Mouse (Mus musculus) C2C12 (cell line): ENCODE measurements around the gene Ofd1.

Experiments used
- CEBPB ChIP-seq: IDR thresholded peaks from one replicate; pipeline ENCODE4 v1.6.1; 2011; ENCODE audit warnings: low read depth, mild to moderate bottlenecking, control low read depth, moderate library complexity
- CTCF ChIP-seq: IDR thresholded peaks from one replicate; pipeline ENCODE4 v1.5.1; 2011; ENCODE audit not compliant: control insufficient read depth, insufficient read depth, insufficient read length
- FOSL1 ChIP-seq: IDR thresholded peaks from one replicate; pipeline ENCODE4 v1.8.0; 2011; ENCODE audit warnings: mild to moderate bottlenecking, low read length; ENCODE audit not compliant: poor library complexity, insufficient read depth, severe bottlenecking
- MYOD1 ChIP-seq: IDR thresholded peaks from one replicate; pipeline ENCODE4 v1.6.1; 2011; ENCODE audit warnings: low read depth; ENCODE audit not compliant: control insufficient read depth, insufficient read length
- MYOG ChIP-seq: IDR thresholded peaks from one replicate; pipeline ENCODE4 v1.6.1; 2011; ENCODE audit not compliant: control insufficient read depth, insufficient read length; ENCODE audit errors: extremely low read depth
- USF1 ChIP-seq: IDR thresholded peaks from one replicate; pipeline ENCODE4 v1.6.1; 2011; ENCODE audit warnings: low read depth, mild to moderate bottlenecking, control low read depth, moderate library complexity

DNA sequence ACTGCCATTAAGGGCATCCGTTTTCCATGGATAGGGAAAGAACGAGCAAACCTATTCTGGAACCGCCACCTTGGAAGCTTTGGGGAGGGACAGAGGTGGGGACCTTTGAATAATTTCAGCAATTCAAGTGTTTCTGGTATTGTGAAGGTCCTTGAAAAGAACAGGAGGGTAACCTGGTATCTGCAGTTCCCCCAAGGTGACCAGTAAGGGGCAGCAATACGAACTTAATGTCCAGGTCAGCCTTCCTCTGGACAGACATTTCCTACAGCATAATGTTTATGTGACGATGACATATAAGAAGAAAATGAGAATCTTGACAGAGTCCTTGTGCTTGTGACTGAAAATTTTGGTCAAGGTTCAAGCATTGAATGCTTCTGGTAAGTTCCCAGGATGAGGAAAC is 61.9 kb downstream of the Ofd1 start:
- no peak for TF ChIP-seq CEBPB
- TF ChIP-seq CTCF, result no peak
- no peak for TF ChIP-seq USF1
- no peak for TF ChIP-seq MYOD1
- no peak for TF ChIP-seq MYOG
- no peak for TF ChIP-seq FOSL1
